Mouse (Mus musculus) testis, adult 2 months (tissue): ENCODE data around the gene Ywhag.

Source experiments
- CTCF ChIP-seq: fragments of 200-500 bp; IDR thresholded peaks from 2 replicates; pipeline ENCODE4 v1.5.1; 2012; ENCODE audit warnings: low read depth, mild to moderate bottlenecking, inconsistent platforms, low read length, moderate library complexity; ENCODE audit not compliant: control insufficient read depth, insufficient read depth, insufficient replicate concordance
- POLR2A ChIP-seq: fragments of 200-500 bp; IDR thresholded peaks from 2 replicates; pipeline ENCODE4 v1.6.1; 2012; ENCODE audit warnings: low read depth, mild to moderate bottlenecking, inconsistent platforms, low read length, moderate library complexity; ENCODE audit not compliant: control insufficient read depth

GRCm38 (mm10) chr5:135870505-135870904 lies 63.9 kb downstream of the Ywhag start:
- TF ChIP-seq POLR2A (no peak), CTCF (no peak)
